Mouse (Mus musculus): Measurements from ENCODE around the gene Trim58. TPM values are rescaled to one million over a fixed set of nuclear protein-coding genes. Genes with fewer than 3 reads are reported as not detected.
A peak's percentile ranks its signal among the peaks of the same experiment; 100 is the strongest.

Gene Trim58
- 0.15 TPM in 1 of 2 replicates, not detected in the other for polyA plus RNA-seq (2014; fragmentation: Nextera tagmentation; extraction: Ambion mirVana)

DNA sequence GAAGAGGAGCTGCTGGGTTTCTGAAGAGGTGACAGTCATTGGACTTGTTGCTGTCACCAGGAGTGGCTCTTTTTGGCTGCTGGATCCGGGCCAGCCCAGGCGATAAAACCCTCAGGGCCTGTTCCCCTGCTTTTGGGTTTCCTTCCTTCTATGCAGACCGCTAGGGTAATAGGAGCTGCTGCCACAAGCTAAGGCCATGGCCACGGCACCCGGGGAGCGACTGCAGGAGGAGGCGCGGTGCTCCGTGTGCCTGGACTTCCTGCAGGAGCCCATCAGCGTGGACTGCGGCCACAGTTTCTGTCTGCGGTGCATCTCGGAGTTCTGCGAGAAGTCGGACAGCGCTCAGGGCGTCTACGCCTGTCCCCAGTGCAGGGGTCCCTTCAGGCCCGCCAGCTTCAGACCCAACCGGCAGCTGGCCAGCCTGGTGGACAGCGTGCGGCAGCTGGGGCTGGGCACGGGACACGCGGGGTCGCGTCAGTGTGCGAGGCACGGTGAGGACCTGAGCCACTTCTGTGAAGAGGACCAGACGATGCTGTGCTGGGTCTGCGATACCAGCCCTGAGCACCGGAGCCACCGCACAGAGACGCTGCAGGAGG lies at the start of gene Trim58:
Gene Trim58 (plus strand): TSS at position 194 of the 596 bp plus-strand sequence.
- H3K9ac ChIP-seq (ENCODE audit: low read length), result peak within 1 kb of the TSS; percentile 13; the same call in 1 of the 2 replicates
- H3K27ac ChIP-seq (replicated peaks in 1 of 2; ENCODE audit: control insufficient read depth in 1 of 2, insufficient read depth in 1 of 2, low read depth in 2 of 2, low read length in 2 of 2), result no peak within 1 kb of the TSS
- 2% methylated on average over 34 of the region's 34 CpGs for WGBS
- H3K9me3 ChIP-seq (ENCODE audit: control insufficient read depth, low read length), result no peaks in the 10 kb centered on the region
- peak within 1 kb of the TSS; percentile 31 to 34 for H3K4me3 ChIP-seq (ENCODE audit: control insufficient read depth in 1 of 2, insufficient read depth in 1 of 2, low read depth in 1 of 2, low read length in 2 of 2)
- H3K27me3 ChIP-seq (ENCODE audit: control insufficient read depth, insufficient read depth, low read length), result peaks cover 39% of the 10 kb centered on the region
- H3K4me1 ChIP-seq (ENCODE audit: control insufficient read depth in 2 of 2, insufficient read depth in 2 of 2, low read length in 2 of 2), result peaks cover 2 to 6% of the 10 kb centered on the region in 2 experiments; a peak in 2 of 4 replicates
- H3K36me3 ChIP-seq (ENCODE audit: control insufficient read depth, insufficient read depth, low read length), result no peaks in the 10 kb centered on the region
- peak within 1 kb of the TSS; percentile 78 for H3K4me2 ChIP-seq (ENCODE audit: low read length)
- ATAC-seq (ENCODE audit: insufficient number of reproducible peaks, insufficient read depth, low FRiP score, low read depth), result peak; percentile 47; the same call in 1 of the 2 replicates

DNA sequence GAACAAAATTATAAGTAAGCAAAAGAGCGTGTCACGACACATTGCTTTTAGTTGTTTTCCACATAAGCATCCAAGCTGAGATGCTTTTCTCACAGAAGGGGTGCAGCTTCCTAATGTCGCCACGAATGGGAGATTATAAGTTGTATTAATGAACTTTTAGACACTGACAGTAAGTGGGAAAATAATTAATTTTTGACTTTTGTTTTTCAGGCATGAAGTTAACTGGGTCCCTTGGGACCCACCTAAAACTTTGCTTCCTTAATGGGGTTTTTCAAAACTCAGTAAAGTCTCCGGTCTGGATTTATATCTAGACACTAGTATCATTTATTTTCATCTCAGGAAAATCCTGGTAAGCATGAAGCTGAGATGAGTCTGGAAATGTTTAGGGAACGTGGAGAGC lies 45.5 kb upstream of the Trim58 start, which contains the start of gene Olfr324:
Gene Olfr324 (plus strand): TSS at position 301 of the 400 bp plus-strand sequence.
- Histone ChIP-seq H3K4me2 (ENCODE audit: low read length) (no peak within 1 kb of the TSS), H3K27me3 (ENCODE audit: control insufficient read depth, insufficient read depth, low read length) (no peaks in the 10 kb centered on the region), H3K4me1 (ENCODE audit: control insufficient read depth in 2 of 2, insufficient read depth in 2 of 2, low read length in 2 of 2) (no peaks in the 10 kb centered on the region), H3K9ac (ENCODE audit: low read length) (no peak within 1 kb of the TSS), H3K4me3 (ENCODE audit: control insufficient read depth in 1 of 2, insufficient read depth in 1 of 2, low read depth in 1 of 2, low read length in 2 of 2) (no peak within 1 kb of the TSS), H3K9me3 (ENCODE audit: control insufficient read depth, low read length) (no peaks in the 10 kb centered on the region), H3K27ac (replicated peaks in 1 of 2; ENCODE audit: control insufficient read depth in 1 of 2, insufficient read depth in 1 of 2, low read depth in 2 of 2, low read length in 2 of 2) (no peak within 1 kb of the TSS), H3K36me3 (ENCODE audit: control insufficient read depth, insufficient read depth, low read length) (no peaks in the 10 kb centered on the region)
- no peak for ATAC-seq (ENCODE audit: insufficient number of reproducible peaks, insufficient read depth, low FRiP score, low read depth)
- WGBS, result 72% methylated on average over 6 of the region's 6 CpGs

DNA sequence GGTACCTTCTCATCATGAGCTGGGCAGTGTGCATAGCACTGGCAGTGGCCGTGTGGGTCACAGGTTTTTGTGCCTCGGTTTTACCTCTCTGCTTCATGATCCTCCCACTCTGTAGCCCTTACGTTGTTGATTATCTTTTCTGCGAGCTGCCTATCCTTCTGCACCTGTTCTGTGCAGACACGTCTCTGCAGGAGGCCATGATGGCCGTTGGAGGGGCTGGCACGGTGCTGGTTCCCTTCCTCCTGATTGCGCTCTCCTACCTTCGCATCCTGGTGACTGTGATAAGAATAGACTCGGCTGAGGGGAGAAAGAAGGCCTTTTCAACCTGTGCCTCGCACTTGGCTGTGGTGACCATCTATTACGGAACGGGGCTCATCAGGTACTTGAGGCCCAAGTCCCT lies 42.4 kb upstream of the Trim58 start:
- no peak for ATAC-seq (ENCODE audit: insufficient number of reproducible peaks, insufficient read depth, low FRiP score, low read depth)
- Histone ChIP-seq H3K9ac (ENCODE audit: low read length) (no peak overlapping the region), H3K4me2 (ENCODE audit: low read length) (no peak overlapping the region), H3K36me3 (ENCODE audit: control insufficient read depth, insufficient read depth, low read length) (no peaks in the 10 kb centered on the region), H3K4me3 (ENCODE audit: control insufficient read depth in 1 of 2, insufficient read depth in 1 of 2, low read depth in 1 of 2, low read length in 2 of 2) (no peak overlapping the region), H3K27ac (replicated peaks in 1 of 2; ENCODE audit: control insufficient read depth in 1 of 2, insufficient read depth in 1 of 2, low read depth in 2 of 2, low read length in 2 of 2) (no peak overlapping the region), H3K9me3 (ENCODE audit: control insufficient read depth, low read length) (no peaks in the 10 kb centered on the region), H3K4me1 (ENCODE audit: control insufficient read depth in 2 of 2, insufficient read depth in 2 of 2, low read length in 2 of 2) (no peaks in the 10 kb centered on the region), H3K27me3 (ENCODE audit: control insufficient read depth, insufficient read depth, low read length) (no peaks in the 10 kb centered on the region)
- 75% methylated on average over 13 of the region's 13 CpGs for WGBS

DNA sequence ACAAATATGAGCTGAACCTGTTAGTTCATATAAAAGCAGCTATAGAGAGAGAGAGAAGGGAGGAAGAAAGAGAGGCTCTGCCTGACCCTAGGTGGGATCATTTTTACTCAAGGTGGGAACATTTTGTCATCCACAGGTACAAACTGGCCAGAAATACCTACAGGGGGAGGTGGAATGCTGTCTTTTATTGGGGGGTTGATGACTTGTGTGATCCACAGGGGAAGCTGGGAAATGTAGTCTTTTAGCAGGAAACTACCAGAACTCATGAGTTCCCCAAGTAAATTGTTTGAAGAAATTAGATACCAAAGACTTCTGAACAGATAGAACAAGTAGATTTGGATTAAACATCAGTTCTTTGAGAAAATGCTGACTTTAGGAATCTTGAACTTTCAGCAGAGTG lies 38.2 kb upstream of the Trim58 start:
- no peak overlapping the region for H3K4me2 ChIP-seq (ENCODE audit: low read length)
- no peak overlapping the region for H3K9ac ChIP-seq (ENCODE audit: low read length)
- H3K9me3 ChIP-seq (ENCODE audit: control insufficient read depth, low read length), result no peaks in the 10 kb centered on the region
- no peak overlapping the region for H3K4me3 ChIP-seq (ENCODE audit: control insufficient read depth in 1 of 2, insufficient read depth in 1 of 2, low read depth in 1 of 2, low read length in 2 of 2)
- no peaks in the 10 kb centered on the region for H3K4me1 ChIP-seq (ENCODE audit: control insufficient read depth in 2 of 2, insufficient read depth in 2 of 2, low read length in 2 of 2)
- no peaks in the 10 kb centered on the region for H3K36me3 ChIP-seq (ENCODE audit: control insufficient read depth, insufficient read depth, low read length)
- no peak for ATAC-seq (ENCODE audit: insufficient number of reproducible peaks, insufficient read depth, low FRiP score, low read depth)
- H3K27ac ChIP-seq (replicated peaks in 1 of 2; ENCODE audit: control insufficient read depth in 1 of 2, insufficient read depth in 1 of 2, low read depth in 2 of 2, low read length in 2 of 2), result no peak overlapping the region
- no peaks in the 10 kb centered on the region for H3K27me3 ChIP-seq (ENCODE audit: control insufficient read depth, insufficient read depth, low read length)

DNA sequence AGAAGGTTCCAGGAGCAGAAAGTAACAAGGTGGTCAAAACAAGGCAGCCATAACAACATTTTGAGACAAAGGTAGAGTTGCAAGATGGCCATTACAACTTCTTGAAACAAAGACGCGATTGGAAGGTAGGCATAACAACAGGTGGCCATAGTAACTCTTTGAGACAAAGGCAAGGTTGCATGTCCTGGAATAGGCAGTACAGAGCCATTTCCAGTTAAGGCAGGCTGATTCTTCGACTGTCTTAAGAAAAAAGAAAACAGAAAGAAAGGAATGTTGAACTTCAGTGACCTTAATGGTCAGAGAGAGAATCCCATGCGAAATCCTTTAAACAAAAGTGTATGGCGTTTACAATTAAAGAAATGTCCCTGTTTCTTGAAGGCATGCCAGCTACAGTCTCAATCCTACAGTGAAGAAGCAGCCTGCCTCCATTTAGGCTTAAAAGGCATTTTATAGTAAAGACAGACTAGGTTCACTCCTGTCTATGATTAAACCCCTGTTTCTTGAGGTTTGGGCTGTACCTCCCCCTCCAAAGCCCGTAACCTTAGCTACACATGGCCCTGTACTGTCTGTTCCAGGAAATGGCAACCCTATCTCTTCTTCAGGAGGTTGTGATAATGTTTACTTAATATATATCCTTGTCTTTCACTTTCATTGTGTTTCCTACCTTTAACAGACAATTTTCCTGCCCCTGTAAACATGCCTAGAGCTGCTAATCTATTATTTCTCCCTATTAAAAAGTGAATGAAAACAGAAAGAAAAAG lies 37.3 kb upstream of the Trim58 start:
- Histone ChIP-seq H3K27ac (replicated peaks in 1 of 2; ENCODE audit: control insufficient read depth in 1 of 2, insufficient read depth in 1 of 2, low read depth in 2 of 2, low read length in 2 of 2) (no peak overlapping the region), H3K4me2 (ENCODE audit: low read length) (no peak overlapping the region), H3K27me3 (ENCODE audit: control insufficient read depth, insufficient read depth, low read length) (no peaks in the 10 kb centered on the region), H3K9ac (ENCODE audit: low read length) (no peak overlapping the region), H3K4me3 (ENCODE audit: control insufficient read depth in 1 of 2, insufficient read depth in 1 of 2, low read depth in 1 of 2, low read length in 2 of 2) (no peak overlapping the region), H3K9me3 (ENCODE audit: control insufficient read depth, low read length) (no peaks in the 10 kb centered on the region), H3K36me3 (ENCODE audit: control insufficient read depth, insufficient read depth, low read length) (no peaks in the 10 kb centered on the region), H3K4me1 (ENCODE audit: control insufficient read depth in 2 of 2, insufficient read depth in 2 of 2, low read length in 2 of 2) (no peaks in the 10 kb centered on the region)
- no peak for ATAC-seq (ENCODE audit: insufficient number of reproducible peaks, insufficient read depth, low FRiP score, low read depth)
- WGBS, result 74% methylated on average over 6 of the region's 6 CpGs

DNA sequence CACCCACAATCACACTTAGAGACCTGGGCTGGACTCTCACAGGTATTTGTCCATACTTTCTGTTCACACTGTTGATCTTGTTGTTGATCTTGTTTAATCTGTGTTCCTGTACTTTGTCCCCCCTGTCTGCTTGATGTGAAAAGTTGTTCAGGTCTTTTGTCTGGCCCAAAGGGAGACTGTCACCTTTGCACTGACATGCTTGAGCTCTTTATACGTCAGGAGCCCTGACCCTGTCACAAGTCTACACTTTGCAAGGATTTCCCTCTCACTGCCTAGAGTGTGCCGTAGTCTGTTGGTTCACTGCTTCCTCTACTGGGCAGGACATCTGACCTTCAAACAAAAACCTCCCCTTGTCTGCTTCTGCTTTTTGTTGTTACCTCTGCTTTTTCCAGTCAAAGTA lies 35.6 kb upstream of the Trim58 start:
- no peaks in the 10 kb centered on the region for H3K9me3 ChIP-seq (ENCODE audit: control insufficient read depth, low read length)
- no peak for ATAC-seq (ENCODE audit: insufficient number of reproducible peaks, insufficient read depth, low FRiP score, low read depth)
- H3K4me3 ChIP-seq (ENCODE audit: control insufficient read depth in 1 of 2, insufficient read depth in 1 of 2, low read depth in 1 of 2, low read length in 2 of 2), result no peak overlapping the region
- no peak overlapping the region for H3K9ac ChIP-seq (ENCODE audit: low read length)
- H3K4me2 ChIP-seq (ENCODE audit: low read length), result no peak overlapping the region
- H3K27ac ChIP-seq (replicated peaks in 1 of 2; ENCODE audit: control insufficient read depth in 1 of 2, insufficient read depth in 1 of 2, low read depth in 2 of 2, low read length in 2 of 2), result no peak overlapping the region
- WGBS, result 68% methylated on average over 2 of the region's 2 CpGs
- no peaks in the 10 kb centered on the region for H3K36me3 ChIP-seq (ENCODE audit: control insufficient read depth, insufficient read depth, low read length)
- H3K4me1 ChIP-seq (ENCODE audit: control insufficient read depth in 2 of 2, insufficient read depth in 2 of 2, low read length in 2 of 2), result no peaks in the 10 kb centered on the region
- no peaks in the 10 kb centered on the region for H3K27me3 ChIP-seq (ENCODE audit: control insufficient read depth, insufficient read depth, low read length)

DNA sequence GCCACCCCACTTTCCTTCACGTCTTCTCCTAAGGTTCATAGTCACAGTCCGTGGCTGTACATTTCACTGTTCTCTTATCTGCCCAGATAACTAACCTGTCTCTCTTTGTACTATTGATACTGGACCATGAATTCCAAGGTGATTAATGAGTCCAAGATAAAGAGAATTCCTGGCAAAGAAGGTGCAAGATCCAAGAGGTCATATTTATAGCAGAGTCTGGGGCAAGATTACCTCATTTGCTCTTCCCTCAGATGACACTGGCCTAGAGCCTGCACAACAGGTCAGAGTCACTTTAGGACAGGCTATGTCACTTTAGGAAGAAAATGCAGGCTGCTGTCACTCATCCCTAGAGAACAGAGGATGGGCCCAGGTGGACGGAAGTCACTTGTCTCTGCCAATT lies 35.0 kb upstream of the Trim58 start:
- Histone ChIP-seq H3K4me1 (ENCODE audit: control insufficient read depth in 2 of 2, insufficient read depth in 2 of 2, low read length in 2 of 2) (no peaks in the 10 kb centered on the region), H3K4me2 (ENCODE audit: low read length) (no peak overlapping the region), H3K27ac (replicated peaks in 1 of 2; ENCODE audit: control insufficient read depth in 1 of 2, insufficient read depth in 1 of 2, low read depth in 2 of 2, low read length in 2 of 2) (no peak overlapping the region), H3K9me3 (ENCODE audit: control insufficient read depth, low read length) (no peaks in the 10 kb centered on the region), H3K9ac (ENCODE audit: low read length) (no peak overlapping the region), H3K27me3 (ENCODE audit: control insufficient read depth, insufficient read depth, low read length) (no peaks in the 10 kb centered on the region), H3K36me3 (ENCODE audit: control insufficient read depth, insufficient read depth, low read length) (no peaks in the 10 kb centered on the region), H3K4me3 (ENCODE audit: control insufficient read depth in 1 of 2, insufficient read depth in 1 of 2, low read depth in 1 of 2, low read length in 2 of 2) (no peak overlapping the region)
- WGBS, result 32% methylated on average over 3 of the region's 3 CpGs
- ATAC-seq (ENCODE audit: insufficient number of reproducible peaks, insufficient read depth, low FRiP score, low read depth), result no peak

Data from heart, embryonic 14.5 days (tissue).